Mouse (Mus musculus): ENCODE measurements around the gene Tbc1d23.

DNA sequence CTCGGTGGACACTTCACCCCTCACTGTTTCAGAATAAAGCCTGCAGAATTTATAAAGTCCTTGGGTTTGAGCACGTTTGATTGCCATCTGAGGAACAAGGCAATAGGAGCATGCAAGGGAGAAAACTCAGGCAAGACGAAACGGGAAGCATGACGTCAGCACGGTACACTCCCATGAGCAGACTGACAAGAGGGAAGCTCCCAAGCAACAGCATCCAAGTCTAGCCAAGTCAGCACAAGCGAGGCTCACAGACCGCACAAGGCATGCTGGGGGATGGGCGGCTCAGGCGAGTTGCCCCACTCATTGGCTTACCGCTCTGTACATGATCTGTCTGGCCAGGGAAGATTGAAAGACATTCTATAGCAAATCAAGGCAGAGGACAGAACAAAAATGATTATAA is 50.1 kb downstream of the Tbc1d23 start:
- TF ChIP-seq CTCF (IDR thresholded peaks at IDR 0.05; ENCODE audit: borderline replicate concordance, control insufficient read depth, extremely low read depth, insufficient read depth, low read length, poor library complexity) (no peak), POLR2A (IDR thresholded peaks at IDR 0.05; ENCODE audit: control insufficient read depth, extremely low read depth, insufficient read depth, low read length, poor library complexity) (no peak)
